Mouse (Mus musculus) small intestine, adult 2 months (tissue): ENCODE data around the gene Xpnpep1. TPM values are rescaled to one million over a fixed set of nuclear protein-coding genes. Genes with fewer than 3 reads are reported as not detected.

Experiments
- H3K27ac ChIP-seq: fragments of 200-500 bp; 2 replicates; pipeline ENCODE4 v1.5.1; 2012; ENCODE audit warnings: low read depth, low read length, control low read depth, inconsistent platforms; ENCODE audit not compliant: insufficient read depth
- H3K27me3 ChIP-seq: fragments of 200-500 bp; 2 replicates; pipeline ENCODE4 v1.6.1; 2012; ENCODE audit warnings: mild to moderate bottlenecking, moderate library complexity, low read length, inconsistent platforms; ENCODE audit not compliant: control insufficient read depth, insufficient read depth
- H3K36me3 ChIP-seq: fragments of 200-500 bp; 2 replicates; pipeline ENCODE4 v1.6.1; 2012; ENCODE audit warnings: mild to moderate bottlenecking, low read length, control low read depth, inconsistent platforms; ENCODE audit not compliant: control insufficient read depth, insufficient read depth
- H3K4me1 ChIP-seq: fragments of 200-500 bp; 2 replicates; pipeline ENCODE4 v1.6.1; 2012; ENCODE audit warnings: low read length, inconsistent platforms, mixed read lengths; ENCODE audit not compliant: control insufficient read depth, insufficient read depth, insufficient read length
- H3K4me3 ChIP-seq: fragments of 200-500 bp; 2 replicates; pipeline ENCODE4 v1.5.1; 2012; ENCODE audit warnings: low read depth, mild to moderate bottlenecking, control low read depth, inconsistent platforms, low read length, moderate library complexity
- CTCF ChIP-seq: fragments of 200-500 bp; IDR thresholded peaks from 2 replicates; pipeline ENCODE4 v1.5.1; 2012; ENCODE audit warnings: low read depth, mild to moderate bottlenecking, control low read depth, inconsistent platforms, low read length, moderate library complexity, mixed read lengths; ENCODE audit not compliant: insufficient replicate concordance, insufficient read length; ENCODE audit errors: extremely low read depth
- POLR2A ChIP-seq: fragments of 200-500 bp; IDR thresholded peaks from 2 replicates; pipeline ENCODE4 v1.6.1; 2012; ENCODE audit warnings: low read depth, mild to moderate bottlenecking, control low read depth, inconsistent platforms, low read length, moderate library complexity
- WGBS: fragments of 180-500 bp; shearing (Covaris S2); methylation state at CpG from one replicate; pipeline ENCODE4 v1.1.7; 2018; 5-methylcytosine and 5-hydroxymethylcytosine counted together
- polyA plus RNA-seq: library from polyadenylated mRNA; depleted of rRNA; stranded (reverse); fragments of >200 nt; gene quantifications from 2 replicates; pipeline ENCODE4 v1.2.3, GENCODE M21; 2012

Gene Xpnpep1
- polyA plus RNA-seq, 1 experiment, result 477 TPM

GRCm38 (mm10) chr19:52991924-52992323, 48.1 kb downstream of the Xpnpep1 start:
- WGBS, result 92% methylated on average over 10 of the region's 10 CpGs
- no peak overlapping the region for H3K27ac ChIP-seq
- no peaks in the 10 kb centered on the region for H3K27me3 ChIP-seq
- no peak for TF ChIP-seq POLR2A
- TF ChIP-seq CTCF, result no peak
- no peak overlapping the region for H3K4me3 ChIP-seq
- no peaks in the 10 kb centered on the region for H3K4me1 ChIP-seq
- peaks cover 58% of the 10 kb centered on the region for H3K36me3 ChIP-seq

GRCm38 (mm10) chr19:52979020-52979711, 60.8 kb downstream of the Xpnpep1 start:
- no peaks in the 10 kb centered on the region for H3K4me1 ChIP-seq
- no peak overlapping the region for H3K4me3 ChIP-seq
- WGBS, result 62% methylated on average over 12 of the region's 12 CpGs
- no peak for TF ChIP-seq CTCF
- no peak for TF ChIP-seq POLR2A
- peaks cover 9% of the 10 kb centered on the region; the same call in 1 of the 2 replicates for H3K36me3 ChIP-seq
- H3K27me3 ChIP-seq, result no peaks in the 10 kb centered on the region
- no peak overlapping the region for H3K27ac ChIP-seq

- peak; percentile 78; the same call in 1 of the 2 replicates for TF ChIP-seq CTCF
- TF ChIP-seq POLR2A, result no peak
- no peaks in the 10 kb centered on the region for H3K27me3 ChIP-seq
- H3K4me3 ChIP-seq, result no peak overlapping the region
- peaks cover 12% of the 10 kb centered on the region for H3K36me3 ChIP-seq
- no peaks in the 10 kb centered on the region for H3K4me1 ChIP-seq
- WGBS, result 50% methylated on average over 15 of the region's 15 CpGs
- H3K27ac ChIP-seq, result no peak overlapping the region
These were observed 64.3 kb downstream of the Xpnpep1 start for GRCm38 (mm10) chr19:52975564-52976185.

GRCm38 (mm10) chr19:52966339-52966738, 73.7 kb downstream of the Xpnpep1 start:
- H3K27ac ChIP-seq, result no peak overlapping the region
- H3K36me3 ChIP-seq, result no peaks in the 10 kb centered on the region
- WGBS, result 78% methylated on average over 8 of the region's 8 CpGs
- H3K27me3 ChIP-seq, result no peaks in the 10 kb centered on the region
- no peak for TF ChIP-seq POLR2A
- no peak for TF ChIP-seq CTCF
- no peak overlapping the region for H3K4me3 ChIP-seq
- H3K4me1 ChIP-seq, result no peaks in the 10 kb centered on the region

GRCm38 (mm10) chr19:52962745-52963144, 77.3 kb downstream of the Xpnpep1 start:
- Histone ChIP-seq H3K27ac (no peak overlapping the region), H3K4me1 (no peaks in the 10 kb centered on the region), H3K36me3 (no peaks in the 10 kb centered on the region), H3K4me3 (no peak overlapping the region), H3K27me3 (no peaks in the 10 kb centered on the region)
- WGBS, result 83% methylated on average over 2 of the region's 2 CpGs
- no peak for TF ChIP-seq CTCF
- no peak for TF ChIP-seq POLR2A

- WGBS, result 11% methylated on average over 25 of the region's 25 CpGs
These were observed 117.1 kb downstream of the Xpnpep1 start for GRCm38 (mm10) chr19:52922678-52923495.

GRCm38 (mm10) chr19:52904182-52904581, 135.8 kb downstream of the Xpnpep1 start:
- no peaks in the 10 kb centered on the region for H3K27me3 ChIP-seq
- 39% methylated on average over 2 of the region's 2 CpGs for WGBS
- H3K4me1 ChIP-seq, result no peaks in the 10 kb centered on the region
- TF ChIP-seq CTCF (no peak), POLR2A (no peak)
- H3K4me3 ChIP-seq, result no peak overlapping the region
- H3K36me3 ChIP-seq, result no peaks in the 10 kb centered on the region
- no peak overlapping the region for H3K27ac ChIP-seq

More at GRCm38 (mm10) chr19:52922678-52923495, 117.1 kb downstream of the Xpnpep1 start:
- no peaks in the 10 kb centered on the region for H3K4me1 ChIP-seq
- no peak overlapping the region for H3K27ac ChIP-seq
- no peak overlapping the region for H3K4me3 ChIP-seq
- H3K36me3 ChIP-seq, result no peaks in the 10 kb centered on the region
- TF ChIP-seq POLR2A, result no peak
- peak; percentile 80 for TF ChIP-seq CTCF
- H3K27me3 ChIP-seq, result no peaks in the 10 kb centered on the region
